Mouse (Mus musculus): ENCODE measurements around the gene Epb41l2. TPM values are rescaled to one million over a fixed set of nuclear protein-coding genes. Genes with fewer than 3 reads are reported as not detected.

Gene Epb41l2
- total RNA-seq (2017): 52.8 and 58.3 TPM in 2 replicates

DNA sequence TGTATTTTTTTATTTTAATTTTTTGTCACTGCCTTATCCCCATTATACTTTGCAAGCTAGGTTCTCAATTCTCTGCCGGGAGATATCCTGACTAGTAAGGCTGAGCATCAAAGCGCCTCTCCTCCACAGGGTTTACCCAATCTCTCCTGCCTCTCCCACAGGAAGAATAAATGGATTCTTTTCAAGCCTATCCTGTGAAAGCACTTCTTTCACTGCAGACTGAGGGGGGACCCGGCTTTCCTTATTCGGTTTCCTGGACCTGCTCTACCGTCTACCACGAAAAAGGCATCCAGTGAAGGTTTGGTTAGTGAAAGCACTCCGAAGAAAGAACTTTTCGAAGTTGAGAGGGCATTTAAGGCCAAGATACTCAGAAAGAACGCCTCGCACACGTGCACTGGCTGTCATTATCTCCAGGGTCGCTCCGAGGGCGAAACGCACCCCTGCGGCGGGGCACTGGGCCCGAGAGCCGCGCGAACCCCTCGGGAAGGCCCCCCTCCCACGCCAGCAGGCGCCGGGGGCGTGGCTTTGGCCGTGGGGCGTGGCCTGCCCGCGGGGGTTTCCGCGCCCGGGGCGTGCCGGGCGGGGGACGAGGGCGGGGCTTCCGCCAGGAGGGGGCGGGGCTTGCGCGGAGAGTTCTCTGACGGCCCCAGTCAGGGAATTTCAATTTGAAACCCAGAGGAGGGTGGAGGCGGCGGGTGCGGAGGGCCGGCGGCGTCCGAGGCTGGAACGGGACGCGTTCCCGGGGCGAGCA is at the start of gene Epb41l2:
Gene Epb41l2, plus strand, starts transcription at position 591 of the 751 bp plus-strand sequence.
- peak; percentile 54 to 83 for ATAC-seq (replicated peaks in 1 of 2; ENCODE audit: insufficient read depth in 1 of 2, low FRiP score in 2 of 2, low TSS enrichment in 1 of 2, low read depth in 1 of 2, poor library complexity in 2 of 2, severe bottlenecking in 2 of 2)

DNA sequence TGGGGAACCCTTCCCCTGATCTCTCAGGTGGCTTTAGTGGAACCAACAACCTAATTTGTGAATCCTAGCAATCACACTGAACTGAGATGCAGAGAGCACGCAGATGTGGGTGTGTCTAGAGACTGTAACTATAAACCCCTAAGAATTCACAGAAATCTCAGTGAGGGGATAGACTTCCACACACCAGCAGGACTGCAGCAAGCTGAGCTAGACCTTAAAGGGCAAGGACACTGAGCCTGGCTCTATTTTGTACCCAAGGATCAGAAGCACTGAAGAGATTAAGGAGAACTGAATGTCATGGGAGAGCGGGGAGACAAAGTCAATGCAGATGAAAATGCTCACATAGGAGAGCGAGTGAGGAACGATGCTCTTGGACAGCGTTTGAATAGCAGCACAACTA is 49.6 kb upstream of the Epb41l2 start:
- no peak for ATAC-seq (replicated peaks in 1 of 2; ENCODE audit: insufficient read depth in 1 of 2, low FRiP score in 2 of 2, low TSS enrichment in 1 of 2, low read depth in 1 of 2, poor library complexity in 2 of 2, severe bottlenecking in 2 of 2)

DNA sequence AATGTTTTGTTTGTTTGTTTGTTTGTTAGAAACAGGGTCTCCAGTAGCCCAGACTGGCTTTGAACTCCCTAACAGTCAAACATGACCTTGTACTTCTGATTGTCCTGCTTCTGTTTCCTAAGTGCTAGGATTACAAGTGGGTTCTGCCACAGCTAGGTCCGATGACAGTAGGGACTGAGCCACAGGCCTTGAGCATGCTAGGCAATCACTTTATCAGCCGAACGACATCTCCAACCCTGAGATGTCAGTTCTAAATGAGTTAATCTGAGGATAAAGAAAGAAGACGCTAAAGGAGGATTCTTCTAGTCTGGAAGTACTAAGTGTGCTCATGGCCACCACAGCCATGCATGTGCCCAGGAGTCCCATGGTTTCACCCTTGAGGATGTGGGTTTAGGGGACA is 48.9 kb upstream of the Epb41l2 start:
- ATAC-seq (replicated peaks in 1 of 2; ENCODE audit: insufficient read depth in 1 of 2, low FRiP score in 2 of 2, low TSS enrichment in 1 of 2, low read depth in 1 of 2, poor library complexity in 2 of 2, severe bottlenecking in 2 of 2): no peak

DNA sequence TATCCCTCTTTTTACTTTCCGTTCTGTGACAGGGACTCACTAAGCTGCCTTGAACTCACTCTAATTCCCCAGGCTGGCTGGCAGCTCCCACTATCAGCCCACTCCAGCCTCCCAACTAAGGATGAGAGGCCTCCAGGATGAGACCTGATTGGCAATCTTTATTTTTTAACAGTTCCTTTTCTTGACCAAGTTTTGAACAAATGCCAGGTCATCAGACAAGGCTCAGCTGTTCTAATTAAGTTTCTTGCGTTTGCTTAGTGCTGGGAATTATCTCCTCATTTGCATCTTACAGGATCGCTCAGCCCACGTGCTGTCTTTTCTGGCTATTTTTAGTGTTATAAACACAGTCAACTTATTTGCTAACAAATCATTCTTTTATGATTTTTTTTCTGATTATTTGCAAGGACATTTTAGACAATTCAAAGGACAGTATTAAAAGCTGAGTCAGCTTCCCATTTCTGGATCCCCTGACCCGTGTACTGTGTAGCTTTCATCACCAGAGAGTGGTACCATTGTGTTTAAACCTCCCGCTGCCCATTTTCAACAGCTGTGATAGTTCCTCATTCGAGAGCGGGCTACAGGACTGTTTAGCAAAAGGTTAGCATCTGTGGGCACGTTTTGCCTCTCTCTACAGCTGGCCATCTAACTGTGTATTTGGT is 47.9 kb upstream of the Epb41l2 start:
- peak in 1 of 2 experiments; percentile 53; a peak in 1 of 4 replicates for ATAC-seq (replicated peaks in 1 of 2; ENCODE audit: insufficient read depth in 1 of 2, low FRiP score in 2 of 2, low TSS enrichment in 1 of 2, low read depth in 1 of 2, poor library complexity in 2 of 2, severe bottlenecking in 2 of 2)

DNA sequence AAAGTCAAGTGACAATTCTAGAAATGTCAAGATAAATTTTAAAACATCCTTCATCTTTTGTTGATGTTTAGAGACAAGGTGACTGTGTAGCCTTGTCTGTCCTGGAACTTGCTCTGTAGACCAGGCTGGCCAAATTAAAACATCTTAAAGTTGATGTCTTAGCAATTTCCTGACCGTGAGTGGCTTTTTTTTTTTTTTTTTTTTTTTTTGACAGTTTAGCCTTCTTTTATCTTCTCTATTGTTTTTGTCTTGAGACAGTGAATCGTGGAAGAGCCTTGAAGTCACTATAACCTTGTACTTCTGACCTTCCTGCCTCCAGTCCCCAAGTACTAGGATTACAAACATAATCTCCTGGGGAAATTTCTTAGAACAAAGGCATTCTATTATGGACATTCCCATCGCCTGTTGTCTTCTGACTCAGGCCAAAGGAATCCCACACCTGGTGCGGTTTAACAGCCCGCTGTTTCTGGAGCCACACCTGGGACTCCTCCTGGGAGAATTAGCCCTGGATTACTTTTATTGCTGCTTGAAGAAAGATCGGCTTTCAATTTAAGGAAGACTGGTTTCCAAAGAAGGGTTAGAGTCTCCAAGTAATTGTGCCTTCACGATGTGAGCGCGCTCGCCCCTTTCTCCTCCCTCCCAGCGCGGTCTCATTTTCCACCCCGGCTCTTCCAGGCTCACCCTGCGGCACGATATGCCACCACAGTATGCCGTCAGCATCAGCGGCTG is 45.6 kb upstream of the Epb41l2 start:
- no peak for ATAC-seq (replicated peaks in 1 of 2; ENCODE audit: insufficient read depth in 1 of 2, low FRiP score in 2 of 2, low TSS enrichment in 1 of 2, low read depth in 1 of 2, poor library complexity in 2 of 2, severe bottlenecking in 2 of 2)

DNA sequence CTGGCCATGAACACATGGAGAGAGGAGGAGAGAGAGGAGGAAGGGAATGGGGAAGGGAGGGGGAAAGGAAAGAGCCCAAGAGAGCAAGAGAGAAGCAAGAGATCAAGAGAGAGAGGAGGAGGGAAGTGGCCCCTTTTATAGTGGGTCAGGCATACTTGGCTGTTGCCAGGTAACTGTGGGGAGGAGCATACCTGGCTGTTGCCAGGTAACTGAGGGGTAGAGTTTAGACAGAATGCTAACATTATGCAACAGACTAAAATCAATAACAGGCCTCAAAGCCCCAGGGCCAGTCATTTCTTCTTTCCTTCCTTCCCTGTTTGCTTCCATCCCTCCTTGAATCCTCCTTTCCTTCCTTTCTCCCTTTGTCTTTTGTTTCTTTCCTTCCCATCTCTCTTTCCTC is 41.9 kb upstream of the Epb41l2 start:
- no peak for ATAC-seq (replicated peaks in 1 of 2; ENCODE audit: insufficient read depth in 1 of 2, low FRiP score in 2 of 2, low TSS enrichment in 1 of 2, low read depth in 1 of 2, poor library complexity in 2 of 2, severe bottlenecking in 2 of 2)

DNA sequence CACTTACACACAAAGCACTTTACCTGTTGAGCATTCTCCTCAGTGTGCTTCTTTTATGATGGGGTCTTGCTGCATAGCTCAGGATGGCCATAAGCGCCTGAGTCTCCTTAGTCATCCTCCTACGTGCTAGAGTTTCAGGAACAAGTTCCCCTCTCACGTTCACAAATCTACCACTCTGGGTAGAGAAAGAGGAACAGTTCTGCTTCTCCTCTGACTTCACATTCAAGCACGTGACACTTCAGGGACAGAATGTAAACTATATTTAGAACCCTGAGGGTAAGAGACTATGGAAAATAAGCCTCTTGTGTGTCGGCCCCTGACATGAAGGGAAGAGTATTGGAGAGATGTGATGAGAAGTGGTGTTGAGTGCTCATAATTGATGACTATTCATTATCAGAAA is 41.2 kb upstream of the Epb41l2 start:
- ATAC-seq (replicated peaks in 1 of 2; ENCODE audit: insufficient read depth in 1 of 2, low FRiP score in 2 of 2, low TSS enrichment in 1 of 2, low read depth in 1 of 2, poor library complexity in 2 of 2, severe bottlenecking in 2 of 2): peak; percentile 95 to 97

DNA sequence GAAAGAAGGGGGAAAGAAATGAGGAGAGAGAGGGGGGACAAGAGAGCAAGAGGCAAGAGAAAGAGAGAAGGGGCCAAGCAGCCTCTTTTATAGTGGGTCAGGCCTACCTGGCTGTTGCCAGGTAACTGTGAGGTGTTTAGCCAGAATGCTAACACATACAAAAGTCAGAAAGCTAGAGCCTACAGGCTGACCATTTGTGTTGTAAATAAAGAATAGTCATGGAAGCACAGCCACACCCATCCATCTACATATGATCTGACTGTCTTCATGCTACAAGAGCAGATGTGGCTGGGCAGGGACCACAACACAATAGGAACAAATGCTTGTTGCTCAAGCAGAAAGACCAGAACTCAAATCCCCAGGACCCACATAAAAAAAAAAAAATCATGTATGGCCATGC is 40.1 kb upstream of the Epb41l2 start:
- no peak for ATAC-seq (replicated peaks in 1 of 2; ENCODE audit: insufficient read depth in 1 of 2, low FRiP score in 2 of 2, low TSS enrichment in 1 of 2, low read depth in 1 of 2, poor library complexity in 2 of 2, severe bottlenecking in 2 of 2)

DNA sequence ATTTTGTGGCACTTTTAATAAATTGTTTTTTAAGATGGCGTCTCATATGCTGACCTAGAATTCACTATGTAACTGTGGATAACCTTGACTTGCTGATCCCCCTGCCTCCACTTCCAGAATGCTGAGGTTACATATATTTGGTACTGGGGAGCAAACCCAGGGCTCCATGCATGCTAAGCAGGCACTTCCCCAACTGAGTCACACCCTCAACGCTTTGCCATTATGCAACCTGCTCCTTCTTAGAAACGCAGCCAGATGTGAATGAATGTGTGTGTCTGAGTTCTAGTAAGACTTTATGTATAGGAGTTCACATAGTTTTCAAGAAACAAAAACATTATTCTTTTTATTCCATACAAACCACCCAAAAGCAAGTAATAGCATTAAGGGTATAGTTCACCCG is 38.4 kb upstream of the Epb41l2 start:
- ATAC-seq (replicated peaks in 1 of 2; ENCODE audit: insufficient read depth in 1 of 2, low FRiP score in 2 of 2, low TSS enrichment in 1 of 2, low read depth in 1 of 2, poor library complexity in 2 of 2, severe bottlenecking in 2 of 2): no peak

DNA sequence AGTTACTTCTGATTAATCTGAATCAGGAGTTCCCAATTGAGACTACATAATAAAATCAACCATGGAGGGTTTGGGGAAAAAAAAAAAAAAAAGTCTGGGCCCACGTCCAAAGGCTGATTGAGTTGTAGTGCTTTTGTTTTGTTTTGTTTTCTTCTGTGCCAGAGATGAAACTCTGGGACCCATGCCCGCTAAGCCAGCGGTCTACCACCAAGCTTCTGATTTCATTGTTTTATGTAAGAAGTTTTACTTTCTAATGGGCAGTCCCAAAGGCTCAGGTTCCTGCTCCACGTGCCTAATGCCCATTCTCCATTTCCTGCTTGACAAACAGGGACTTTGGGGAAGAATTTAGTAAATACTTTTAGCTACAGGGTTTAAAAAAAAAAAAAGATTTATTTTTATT is 33.9 kb upstream of the Epb41l2 start:
- ATAC-seq (replicated peaks in 1 of 2; ENCODE audit: insufficient read depth in 1 of 2, low FRiP score in 2 of 2, low TSS enrichment in 1 of 2, low read depth in 1 of 2, poor library complexity in 2 of 2, severe bottlenecking in 2 of 2): no peak

DNA sequence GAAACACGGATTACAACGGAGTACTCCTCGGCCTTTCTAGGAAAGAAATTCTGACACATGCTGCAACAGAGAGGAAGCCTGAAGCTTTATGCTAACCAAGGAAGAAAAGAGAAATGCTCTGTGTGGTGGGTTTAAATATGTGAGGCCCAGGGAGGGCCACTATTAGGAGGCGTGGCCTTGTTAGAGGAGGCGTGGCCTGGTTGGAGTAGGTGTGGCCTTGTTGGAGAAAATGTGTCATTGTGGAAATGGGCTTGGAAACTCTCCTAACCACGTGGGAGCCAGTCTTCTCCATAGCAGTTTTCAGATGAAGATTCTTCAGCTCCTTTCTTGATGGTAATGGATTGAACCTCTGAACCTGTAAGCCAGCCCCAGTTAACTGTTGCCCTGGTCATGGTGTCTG is 32.1 kb upstream of the Epb41l2 start:
- no peak for ATAC-seq (replicated peaks in 1 of 2; ENCODE audit: insufficient read depth in 1 of 2, low FRiP score in 2 of 2, low TSS enrichment in 1 of 2, low read depth in 1 of 2, poor library complexity in 2 of 2, severe bottlenecking in 2 of 2)

DNA sequence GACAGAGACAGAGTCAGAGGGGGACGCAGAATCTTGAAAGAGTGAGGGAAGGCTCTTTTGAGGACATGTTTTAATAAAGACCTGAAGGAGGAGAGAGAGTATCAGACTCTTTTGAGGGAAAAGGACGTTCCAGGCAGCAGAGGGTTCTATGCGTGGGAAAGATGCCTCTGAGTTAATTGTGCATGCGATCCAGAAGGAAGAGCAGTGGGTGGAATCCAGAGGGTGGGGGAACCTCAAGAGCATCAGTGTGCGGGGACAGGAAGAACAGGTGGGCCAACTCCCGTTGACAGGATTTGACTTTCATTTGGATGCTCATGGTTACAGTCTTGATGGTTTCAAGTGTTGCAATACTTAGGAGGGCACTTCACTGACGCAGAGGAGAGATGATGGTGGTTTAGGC is 29.5 kb upstream of the Epb41l2 start:
- no peak for ATAC-seq (replicated peaks in 1 of 2; ENCODE audit: insufficient read depth in 1 of 2, low FRiP score in 2 of 2, low TSS enrichment in 1 of 2, low read depth in 1 of 2, poor library complexity in 2 of 2, severe bottlenecking in 2 of 2)

DNA sequence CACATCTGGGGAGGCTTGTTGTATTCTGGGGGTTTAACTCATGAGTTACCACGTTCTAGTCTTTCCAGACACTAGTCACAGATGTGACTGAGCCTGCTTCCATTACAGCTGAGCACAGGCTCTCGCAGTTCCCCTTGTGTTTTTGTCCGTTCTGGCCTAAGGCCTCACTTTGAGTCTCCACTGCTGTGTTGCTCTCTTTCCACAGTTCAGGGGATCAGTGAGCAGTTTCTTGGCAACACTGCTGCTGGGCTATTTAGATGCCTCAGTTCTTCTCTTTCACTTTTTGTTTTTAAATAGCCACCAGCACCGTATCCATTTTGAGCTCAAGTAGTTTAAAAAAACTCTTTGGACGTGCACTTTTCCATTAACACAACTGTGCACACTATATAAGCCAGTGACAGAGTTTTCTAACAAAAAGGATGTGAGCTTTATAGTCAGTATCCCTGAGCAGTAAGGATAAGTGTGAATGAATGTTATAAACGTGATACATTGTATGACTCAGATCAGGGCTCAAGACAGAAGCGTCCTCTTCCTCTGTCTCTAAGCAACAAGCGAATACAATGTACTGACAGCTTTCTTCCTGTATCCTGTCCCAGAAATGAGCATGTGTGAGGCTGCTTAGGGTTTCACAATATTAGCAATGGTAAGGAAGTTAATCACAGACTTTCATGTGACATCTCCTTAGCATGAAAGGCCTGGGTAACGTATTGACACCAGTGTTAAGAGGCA is 28.1 kb upstream of the Epb41l2 start:
- peak; percentile 95 to 99 for ATAC-seq (replicated peaks in 1 of 2; ENCODE audit: insufficient read depth in 1 of 2, low FRiP score in 2 of 2, low TSS enrichment in 1 of 2, low read depth in 1 of 2, poor library complexity in 2 of 2, severe bottlenecking in 2 of 2)

DNA sequence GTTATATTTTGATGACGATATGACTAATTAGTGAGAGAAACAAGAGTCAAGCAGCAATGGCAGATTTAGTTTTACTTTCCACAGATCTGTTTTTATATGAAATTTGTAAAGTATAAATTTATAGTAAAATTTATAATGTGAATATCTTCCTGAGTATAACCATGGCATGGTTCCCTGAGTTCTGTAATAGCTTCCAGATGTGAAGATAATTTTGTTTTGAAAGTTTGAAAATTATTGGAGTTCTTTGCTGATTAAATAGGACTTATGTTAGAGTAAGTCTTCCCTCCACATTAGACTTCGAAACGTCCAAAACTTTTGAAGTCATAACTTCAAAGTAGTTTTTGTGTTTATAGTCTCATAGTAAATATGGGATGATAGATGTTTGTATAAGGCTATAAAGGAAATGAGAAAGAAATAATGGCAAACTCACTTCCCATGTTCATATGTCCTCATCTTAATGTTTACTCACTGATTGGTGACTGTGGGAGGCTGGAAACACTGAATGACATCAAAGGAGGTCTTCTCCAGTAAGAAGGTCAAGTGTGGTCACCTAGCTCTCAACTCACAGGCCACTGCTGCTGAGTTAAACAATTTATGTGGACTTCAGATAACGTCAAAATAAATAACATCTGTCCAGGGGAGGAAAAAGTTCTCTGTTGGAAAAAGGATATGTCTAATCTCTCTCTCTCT is 26.1 kb upstream of the Epb41l2 start:
- ATAC-seq (replicated peaks in 1 of 2; ENCODE audit: insufficient read depth in 1 of 2, low FRiP score in 2 of 2, low TSS enrichment in 1 of 2, low read depth in 1 of 2, poor library complexity in 2 of 2, severe bottlenecking in 2 of 2): no peak

DNA sequence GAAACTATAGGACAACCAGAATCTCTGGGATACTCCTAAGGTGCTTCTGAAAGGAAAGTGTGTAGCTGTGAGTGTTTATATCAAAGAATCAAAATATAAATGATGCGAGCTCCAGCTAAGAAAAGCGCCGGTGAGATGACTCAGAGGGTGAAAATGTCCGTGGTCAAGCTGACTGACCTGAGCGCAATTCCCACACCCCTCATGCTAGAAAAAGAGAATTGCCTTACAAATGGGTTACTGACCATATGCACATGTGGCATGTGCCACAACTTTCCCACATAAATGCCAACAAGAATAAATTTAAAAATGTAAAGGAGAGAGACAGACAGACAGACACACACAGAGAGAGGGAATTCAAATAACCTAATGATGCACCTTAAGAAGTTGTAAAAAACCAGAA is 18.9 kb upstream of the Epb41l2 start:
- ATAC-seq (replicated peaks in 1 of 2; ENCODE audit: insufficient read depth in 1 of 2, low FRiP score in 2 of 2, low TSS enrichment in 1 of 2, low read depth in 1 of 2, poor library complexity in 2 of 2, severe bottlenecking in 2 of 2): no peak

DNA sequence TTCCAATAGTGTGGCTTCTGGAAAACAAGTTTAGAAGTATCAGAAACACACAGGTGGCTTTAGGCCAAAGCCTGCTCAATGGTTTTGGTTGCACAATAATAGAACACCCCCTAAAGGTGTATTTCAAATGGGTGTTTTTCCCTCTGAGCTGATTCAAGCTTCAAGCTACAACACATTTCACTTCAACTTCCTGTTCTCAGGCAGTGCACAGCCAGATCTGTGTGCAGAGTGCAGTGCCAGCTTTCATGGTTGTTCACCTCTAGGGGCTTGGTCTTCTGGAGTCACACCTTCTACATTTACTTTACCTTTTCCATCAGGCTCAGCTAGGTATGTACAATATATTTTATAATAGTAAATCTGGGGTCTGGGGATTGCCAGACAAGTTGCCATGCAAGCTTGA is 16.8 kb upstream of the Epb41l2 start:
- ATAC-seq (replicated peaks in 1 of 2; ENCODE audit: insufficient read depth in 1 of 2, low FRiP score in 2 of 2, low TSS enrichment in 1 of 2, low read depth in 1 of 2, poor library complexity in 2 of 2, severe bottlenecking in 2 of 2): peak; percentile 60 to 81; a peak in 3 of 4 replicates

DNA sequence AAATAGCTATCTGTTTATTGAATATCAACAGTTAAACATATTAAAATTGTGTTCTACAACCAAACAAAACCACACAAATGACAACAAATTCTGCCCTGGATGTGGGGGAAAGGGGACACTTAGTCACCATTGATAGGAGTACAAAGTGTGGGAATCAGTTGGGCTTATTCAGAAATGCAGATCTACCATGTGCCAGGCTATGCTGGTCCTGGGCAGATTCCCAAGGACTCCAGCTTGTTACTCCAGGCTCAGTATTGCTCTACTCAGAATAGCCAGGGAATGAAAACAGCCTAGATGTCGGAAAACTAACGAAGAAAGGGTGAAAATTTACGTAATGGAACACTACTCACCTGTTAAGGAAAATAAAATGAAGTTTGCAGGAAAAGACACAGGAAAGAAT is 5.7 kb upstream of the Epb41l2 start:
- no peak for ATAC-seq (replicated peaks in 1 of 2; ENCODE audit: insufficient read depth in 1 of 2, low FRiP score in 2 of 2, low TSS enrichment in 1 of 2, low read depth in 1 of 2, poor library complexity in 2 of 2, severe bottlenecking in 2 of 2)
